Mouse (Mus musculus) neural tube, embryonic 15.5 days (tissue): ENCODE data around the gene Sebox. TPM values are rescaled to one million over a fixed set of nuclear protein-coding genes. Genes with fewer than 3 reads are reported as not detected.

Experiments
- ATAC-seq: fragments of 200-750 bp; cut with Nextera tagmentation; 2 replicates; pipeline ENCODE4 v1.8.0; 2017; ENCODE audit warnings: mild to moderate bottlenecking, moderate TSS enrichment, moderate library complexity; ENCODE audit not compliant: low FRiP score
- H3K27ac ChIP-seq: fragments of 300-500 bp; sonication (generic); replicated peaks from 2 replicates; pipeline ENCODE4 v1.5.1; 2015; ENCODE audit warnings: mild to moderate bottlenecking, inconsistent platforms
- H3K27me3 ChIP-seq: fragments of 300-500 bp; sonication (generic); replicated peaks from 2 replicates; pipeline ENCODE4 v1.6.1; 2015; ENCODE audit warnings: inconsistent platforms
- H3K36me3 ChIP-seq: fragments of 300-500 bp; sonication (generic); 2 replicates; pipeline ENCODE4 v1.6.1; 2015; ENCODE audit warnings: inconsistent platforms
- H3K4me1 ChIP-seq: fragments of 300-500 bp; sonication (generic); 2 replicates; pipeline ENCODE4 v1.6.1; 2015; ENCODE audit warnings: inconsistent platforms
- H3K4me2 ChIP-seq: fragments of 300-500 bp; sonication (generic); 2 replicates; pipeline ENCODE4 v1.6.1; 2015; ENCODE audit warnings: inconsistent platforms, mild to moderate bottlenecking, moderate library complexity
- H3K4me3 ChIP-seq: fragments of 300-500 bp; sonication (generic); replicated peaks from 2 replicates; pipeline ENCODE4 v1.5.1; 2015; ENCODE audit warnings: mild to moderate bottlenecking, inconsistent platforms
- H3K9ac ChIP-seq: fragments of 300-500 bp; sonication (generic); replicated peaks from 2 replicates; pipeline ENCODE4 v1.6.1; 2015; ENCODE audit warnings: mild to moderate bottlenecking, inconsistent platforms
- H3K9me3 ChIP-seq: fragments of 300-500 bp; sonication (generic); replicated peaks from 2 replicates; pipeline ENCODE4 v1.6.1; 2016; ENCODE audit warnings: inconsistent platforms
- WGBS: fragments of 180-500 bp; shearing (Covaris S2); methylation state at CpG from one replicate; pipeline ENCODE4 v1.1.7; 2015; ENCODE audit warnings: mixed read lengths; 5-methylcytosine and 5-hydroxymethylcytosine counted together
- polyA plus RNA-seq: library from polyadenylated mRNA; unstranded; fragments of >200 nt; fragmentation: Nextera tagmentation; extraction: Ambion mirVana; gene quantifications from 2 replicates; pipeline ENCODE4 v1.2.1, GENCODE M21; 2015

The Sebox gene
- polyA plus RNA-seq, 1 experiment from 2014 or later = 0.12 TPM

DNA sequence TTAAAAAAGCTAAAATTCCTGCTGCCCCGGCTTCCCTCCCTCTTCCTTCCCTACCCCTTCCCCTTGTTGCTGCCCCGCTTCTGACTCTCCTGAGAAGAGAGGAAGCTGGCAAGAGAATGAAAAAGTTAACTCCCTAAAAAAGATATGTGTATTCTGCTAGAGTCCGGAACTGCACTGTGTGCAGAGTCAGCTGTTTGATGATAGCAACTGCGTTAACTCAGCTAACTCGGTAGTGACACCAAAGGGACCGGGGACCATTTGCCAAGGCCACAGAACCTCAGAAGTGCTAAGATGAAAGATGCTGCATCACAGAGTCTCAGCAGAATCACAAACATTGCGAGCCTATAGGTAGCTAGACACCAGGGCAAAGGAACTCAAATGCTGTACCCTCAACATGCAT lies 35.7 kb upstream of the Sebox start:
- ATAC-seq = no peak
- no peak overlapping the region for H3K27ac ChIP-seq
- no peak overlapping the region for H3K9ac ChIP-seq
- H3K4me3 ChIP-seq = no peak overlapping the region
- 0 out of 2 replicates have a peak, but pooled peaks cover 7% of the 10 kb centered on the region for H3K36me3 ChIP-seq
- 85% methylated on average over 7 of the region's 7 CpGs for WGBS
- no peaks in the 10 kb centered on the region for H3K9me3 ChIP-seq
- no peak overlapping the region for H3K4me2 ChIP-seq
- H3K4me1 ChIP-seq = peaks cover 18% of the 10 kb centered on the region
- no peaks in the 10 kb centered on the region for H3K27me3 ChIP-seq

- no peaks in the 10 kb centered on the region for H3K9me3 ChIP-seq
- H3K4me3 ChIP-seq = no peak overlapping the region
- H3K4me1 ChIP-seq = peaks cover 18% of the 10 kb centered on the region
- 71% methylated on average over 3 of the region's 3 CpGs for WGBS
- no peak for ATAC-seq
- H3K36me3 ChIP-seq = peaks cover 11% of the 10 kb centered on the region; the same call in 1 of the 2 replicates
- no peak overlapping the region for H3K4me2 ChIP-seq
- no peak overlapping the region for H3K9ac ChIP-seq
- H3K27ac ChIP-seq = no peak overlapping the region
- no peaks in the 10 kb centered on the region for H3K27me3 ChIP-seq
These were observed 35.3 kb upstream of the Sebox start for GRCm38 (mm10) chr11:78467932-78468331.

DNA sequence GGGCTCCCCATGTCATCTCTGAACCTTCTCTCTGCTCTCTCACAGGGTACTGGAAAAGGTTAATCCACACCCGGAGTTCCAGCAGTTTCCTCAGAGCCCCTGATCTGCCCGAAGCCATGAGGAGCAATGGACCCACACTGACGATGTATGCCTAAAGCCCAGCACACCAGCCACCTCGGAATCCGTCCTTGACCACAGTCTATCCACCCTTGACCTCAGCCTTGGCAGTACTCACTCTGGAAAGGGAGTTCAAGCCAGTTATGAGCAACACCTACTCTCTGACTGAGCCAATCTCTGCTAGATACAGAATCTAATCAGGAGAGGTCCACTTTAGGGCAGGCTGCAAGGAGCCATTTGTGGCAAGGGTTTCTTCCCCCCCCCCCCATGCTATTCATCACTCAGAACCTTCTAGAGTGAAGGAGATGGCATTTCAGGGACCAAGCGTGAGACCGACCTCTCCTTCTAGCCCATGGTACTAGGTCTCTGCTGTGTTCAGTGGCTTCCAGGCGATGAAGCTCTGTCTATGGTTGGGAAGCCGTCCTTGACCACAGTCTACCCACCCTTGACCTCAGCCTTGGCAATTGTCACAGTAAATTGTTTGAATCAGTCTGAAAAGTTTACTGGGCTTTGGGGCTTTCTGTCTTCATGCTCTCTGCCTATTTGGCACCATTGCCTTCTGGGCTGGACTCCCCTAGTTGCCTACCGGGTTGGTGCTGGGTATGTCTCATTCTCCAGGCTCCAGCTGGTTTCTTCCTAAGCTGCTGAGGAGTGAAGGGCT lies 31.7 kb upstream of the Sebox start:
- Histone ChIP-seq H3K4me1 (peaks cover 6% of the 10 kb centered on the region), H3K9ac (no peak overlapping the region), H3K4me2 (no peak overlapping the region), H3K9me3 (no peaks in the 10 kb centered on the region), H3K36me3 (peaks cover 34% of the 10 kb centered on the region), H3K27me3 (no peaks in the 10 kb centered on the region), H3K4me3 (no peak overlapping the region), H3K27ac (no peak overlapping the region)
- 93% methylated on average over 10 of the region's 10 CpGs for WGBS
- no peak for ATAC-seq

- H3K27me3 ChIP-seq = no peaks in the 10 kb centered on the region
- H3K27ac ChIP-seq = no peak overlapping the region
- H3K4me3 ChIP-seq = no peak overlapping the region
- WGBS = 69% methylated on average over 3 of the region's 3 CpGs
- no peak overlapping the region for H3K4me2 ChIP-seq
- peaks cover 52% of the 10 kb centered on the region for H3K36me3 ChIP-seq
- H3K9me3 ChIP-seq = no peaks in the 10 kb centered on the region
- no peaks in the 10 kb centered on the region for H3K4me1 ChIP-seq
- H3K9ac ChIP-seq = no peak overlapping the region
- no peak for ATAC-seq
These were observed 28.0 kb upstream of the Sebox start for GRCm38 (mm10) chr11:78475289-78475688.

- WGBS = 64% methylated on average over 7 of the region's 7 CpGs
- Histone ChIP-seq H3K9me3 (no peaks in the 10 kb centered on the region), H3K27ac (no peak overlapping the region), H3K36me3 (peaks cover 71% of the 10 kb centered on the region), H3K4me3 (no peak overlapping the region), H3K4me1 (no peaks in the 10 kb centered on the region), H3K4me2 (no peak overlapping the region), H3K9ac (no peak overlapping the region), H3K27me3 (peaks cover 13% of the 10 kb centered on the region)
- no peak for ATAC-seq
These were observed 19.6 kb upstream of the Sebox start for GRCm38 (mm10) chr11:78483639-78484038.

DNA sequence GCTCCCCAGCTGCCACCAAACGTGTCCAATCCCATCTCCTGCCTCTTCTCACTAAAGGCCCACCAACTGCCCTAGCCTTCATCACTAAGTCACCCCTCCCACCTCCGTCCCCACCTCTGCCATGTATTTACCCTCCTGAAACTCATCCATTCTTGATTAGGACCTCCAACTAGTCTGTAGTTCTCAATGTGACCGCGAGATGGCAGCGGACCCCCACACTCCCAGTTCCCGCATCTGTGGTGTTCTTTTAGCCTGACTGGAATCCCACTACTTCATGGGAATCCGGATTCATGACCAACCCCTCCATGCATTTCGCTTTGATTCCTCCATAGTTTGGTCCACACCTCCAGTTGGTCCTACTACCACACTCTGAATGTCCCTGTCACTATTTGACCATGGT lies 15.1 kb upstream of the Sebox start:
- Histone ChIP-seq H3K4me3 (no peak overlapping the region), H3K27ac (no peak overlapping the region), H3K9ac (no peak overlapping the region), H3K9me3 (no peaks in the 10 kb centered on the region), H3K4me1 (peaks cover 11% of the 10 kb centered on the region), H3K36me3 (peaks cover 32% of the 10 kb centered on the region), H3K27me3 (peaks cover 31% of the 10 kb centered on the region), H3K4me2 (no peak overlapping the region)
- ATAC-seq = no peak
- WGBS = 8% methylated on average over 8 of the region's 8 CpGs

DNA sequence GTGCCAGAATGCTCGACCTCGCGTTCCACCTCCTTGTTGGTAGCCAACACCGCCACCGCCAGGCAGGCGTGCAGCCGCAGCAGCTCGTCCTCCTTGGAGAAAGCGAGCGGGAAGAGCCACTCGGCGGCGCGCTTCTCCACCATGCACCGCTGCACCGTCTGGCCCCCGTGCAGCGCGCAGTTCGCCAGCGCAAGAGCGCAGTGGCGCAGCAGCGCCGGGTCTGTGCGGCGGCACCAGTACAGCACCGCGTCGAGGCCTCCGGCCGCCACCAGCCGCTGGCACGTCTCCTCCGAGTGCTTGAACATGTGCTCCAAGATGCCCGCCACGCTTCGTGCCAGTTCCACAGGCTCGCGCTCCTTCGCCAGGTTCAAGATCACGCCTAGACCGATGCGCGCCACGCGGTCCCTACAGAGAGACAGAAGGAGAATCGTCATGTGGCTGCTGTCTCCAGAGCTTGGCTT lies 12.4 kb upstream of the Sebox start:
- H3K4me1 ChIP-seq = peaks cover 30% of the 10 kb centered on the region
- peaks cover 31% of the 10 kb centered on the region for H3K27me3 ChIP-seq
- no peaks in the 10 kb centered on the region for H3K9me3 ChIP-seq
- H3K27ac ChIP-seq = peak overlapping the region; percentile 28; the same call in 1 of the 2 replicates
- WGBS = 8% methylated on average over 48 of the region's 48 CpGs
- peaks cover 16% of the 10 kb centered on the region for H3K36me3 ChIP-seq
- H3K4me2 ChIP-seq = peak overlapping the region; percentile 56
- H3K4me3 ChIP-seq = peak overlapping the region; percentile 30
- peak overlapping the region; percentile 41 for H3K9ac ChIP-seq
- ATAC-seq = peak; percentile 75

- H3K27me3 ChIP-seq = peaks cover 22% of the 10 kb centered on the region
- peak overlapping the region; percentile 92; the same call in 1 of the 2 replicates for H3K27ac ChIP-seq
- H3K4me1 ChIP-seq = peaks cover 42% of the 10 kb centered on the region
- H3K4me2 ChIP-seq = peak overlapping the region; percentile 70
- no peak for ATAC-seq
- 9% methylated on average over 6 of the region's 6 CpGs for WGBS
- peak overlapping the region; percentile 68 for H3K4me3 ChIP-seq
- H3K9me3 ChIP-seq = no peaks in the 10 kb centered on the region
- peak overlapping the region; percentile 78 for H3K9ac ChIP-seq
- no peaks in the 10 kb centered on the region for H3K36me3 ChIP-seq
These were observed 7.3 kb upstream of the Sebox start for GRCm38 (mm10) chr11:78495904-78496303.

DNA sequence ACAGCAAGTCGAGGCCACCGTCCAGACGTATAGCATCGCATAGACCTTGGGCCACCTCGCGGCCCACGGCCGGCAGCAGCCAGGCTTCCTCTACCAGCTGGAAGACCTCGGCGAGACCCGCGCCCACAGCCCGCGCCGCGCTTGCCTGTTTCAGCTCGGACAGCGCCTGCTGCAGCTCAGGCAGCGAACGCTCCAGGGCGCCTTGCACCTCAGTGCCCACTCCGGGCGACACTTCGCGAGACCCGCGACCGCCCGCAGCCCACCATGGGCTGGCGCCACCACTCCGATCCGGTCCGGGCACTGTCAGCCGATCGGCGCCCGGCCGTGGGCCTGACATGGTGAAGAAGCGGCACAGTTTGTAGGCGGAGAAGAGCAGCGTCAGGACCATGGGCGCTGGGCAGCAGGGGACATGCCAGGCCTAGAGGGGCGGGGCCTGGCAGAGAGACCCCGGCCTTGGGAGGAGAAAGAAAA lies 6.1 kb upstream of the Sebox start:
- Histone ChIP-seq H3K4me3 (peak overlapping the region; percentile 68), H3K36me3 (no peaks in the 10 kb centered on the region), H3K4me1 (peaks cover 39% of the 10 kb centered on the region), H3K9ac (peak overlapping the region; percentile 78), H3K4me2 (peak overlapping the region; percentile 70), H3K27ac (peak overlapping the region; percentile 92), H3K27me3 (peaks cover 19% of the 10 kb centered on the region), H3K9me3 (no peaks in the 10 kb centered on the region)
- under 1% methylated on average over 44 of the region's 44 CpGs for WGBS
- ATAC-seq = peak; percentile 76

DNA sequence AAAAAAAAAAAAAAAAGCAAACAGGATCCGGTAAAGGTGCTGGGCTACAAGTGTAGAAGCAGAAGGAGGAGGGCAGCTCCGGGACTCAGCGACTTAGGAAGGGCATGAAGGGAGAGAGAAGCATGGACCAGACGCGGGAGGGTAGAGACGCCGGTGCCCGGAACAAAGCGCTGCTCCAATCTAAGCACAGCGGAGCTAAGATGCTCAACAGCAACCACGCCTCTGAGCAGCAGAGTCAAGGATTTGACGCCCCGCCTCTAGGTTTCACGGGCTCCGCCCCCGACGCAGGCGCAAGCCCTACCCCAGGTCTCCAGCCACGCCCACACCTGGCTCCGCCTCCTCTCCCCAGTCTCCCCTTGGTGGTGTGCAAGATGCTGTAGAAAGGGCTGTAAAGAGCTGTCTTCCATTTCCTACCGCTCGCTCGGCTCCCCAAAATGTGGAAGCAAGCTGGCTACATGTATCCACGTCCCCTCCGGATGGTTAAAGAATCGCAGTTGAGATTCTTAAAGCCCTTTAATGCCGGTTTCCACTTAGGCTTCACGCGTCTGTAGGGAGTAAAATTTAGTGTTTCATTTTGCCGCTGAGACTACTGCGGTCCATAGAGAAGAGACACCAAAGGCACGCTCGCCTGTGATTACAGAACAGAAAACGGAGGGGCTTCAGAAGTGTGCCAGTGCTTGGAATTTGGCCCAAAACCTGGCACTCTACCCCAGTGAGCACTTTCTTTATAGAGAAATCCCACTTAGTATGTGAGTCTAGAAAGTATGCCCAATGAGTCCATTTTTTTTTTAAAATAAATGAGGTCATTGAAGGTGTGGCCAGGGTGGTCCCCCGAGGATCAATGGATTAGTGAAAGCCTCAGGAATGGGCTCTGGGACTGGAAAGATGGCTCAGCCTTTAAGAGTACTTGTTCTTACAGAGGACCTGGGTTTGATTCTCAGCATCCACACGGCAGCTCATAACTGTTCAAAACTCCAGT lies 5.4 kb upstream of the Sebox start, which contains the start of gene Sarm1:
Gene Sarm1, minus strand, starts transcription at position 211 of the 979 bp plus-strand sequence.
- Histone ChIP-seq H3K4me3 (peak within 1 kb of the TSS; percentile 68), H3K4me1 (peaks cover 39% of the 10 kb centered on the region), H3K4me2 (peak within 1 kb of the TSS; percentile 70), H3K36me3 (no peaks in the 10 kb centered on the region), H3K27me3 (peaks cover 19% of the 10 kb centered on the region), H3K27ac (peak within 1 kb of the TSS; percentile 92), H3K9ac (peak within 1 kb of the TSS; percentile 78), H3K9me3 (no peaks in the 10 kb centered on the region)
- ATAC-seq = peak; percentile 97
- 3% methylated on average over 36 of the region's 36 CpGs for WGBS

DNA sequence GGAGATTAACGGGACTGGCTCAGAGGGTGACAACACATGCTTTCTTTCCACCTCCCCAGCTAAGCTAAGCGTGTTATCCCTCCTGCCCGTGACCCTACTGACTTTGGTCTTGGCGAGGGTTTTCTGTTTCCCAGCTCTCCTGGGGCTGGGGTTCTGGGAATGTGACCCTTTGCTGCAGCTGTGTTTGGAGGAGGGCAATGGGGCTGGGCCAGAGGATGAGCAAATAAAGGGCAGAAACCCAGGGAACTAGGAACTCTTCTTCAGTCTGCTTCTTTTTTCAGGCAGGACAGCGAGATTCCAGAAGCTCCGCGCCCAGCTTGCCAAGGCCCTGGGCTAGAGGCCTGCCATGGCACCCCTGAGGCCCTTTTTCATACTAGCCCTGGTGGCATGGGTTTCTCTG lies 4.2 kb upstream of the Sebox start, which contains the start of gene Vtn:
Gene Vtn, plus strand, starts transcription at position 88 of the 400 bp plus-strand sequence.
- peak within 1 kb of the TSS; percentile 92 for H3K27ac ChIP-seq
- peak within 1 kb of the TSS; percentile 68 for H3K4me3 ChIP-seq
- H3K4me1 ChIP-seq = peaks cover 38% of the 10 kb centered on the region
- 60% methylated on average over 7 of the region's 7 CpGs for WGBS
- H3K4me2 ChIP-seq = peak within 1 kb of the TSS; percentile 70
- H3K9me3 ChIP-seq = no peaks in the 10 kb centered on the region
- no peak for ATAC-seq
- H3K9ac ChIP-seq = peak within 1 kb of the TSS; percentile 50
- H3K36me3 ChIP-seq = no peaks in the 10 kb centered on the region
- peaks cover 19% of the 10 kb centered on the region for H3K27me3 ChIP-seq
